Mouse (Mus musculus): ENCODE data around the gene BC005537.

DNA sequence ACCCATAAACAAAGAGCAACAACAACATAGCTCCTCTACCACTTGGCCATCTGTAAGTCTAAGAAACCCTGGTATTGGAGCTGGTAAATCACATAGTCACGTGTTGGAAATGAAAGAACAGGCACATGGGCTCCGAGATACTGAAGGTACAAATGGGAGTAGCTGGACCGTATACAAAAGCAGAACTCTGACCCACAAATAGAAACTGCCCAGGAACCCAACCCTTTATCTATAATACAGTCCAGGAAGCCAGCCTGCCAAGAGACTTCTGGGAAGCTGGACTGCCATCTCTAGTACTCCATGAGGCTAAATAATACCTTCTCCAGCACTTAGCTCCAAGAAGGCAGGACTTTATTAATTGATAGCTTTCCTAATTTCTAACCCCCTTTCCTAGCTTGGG, 51.1 kb downstream of the BC005537 start:
- TF ChIP-seq CTCF (IDR thresholded peaks at IDR 0.05; ENCODE audit: low read depth) (no peak), EP300 (IDR thresholded peaks at IDR 0.05; ENCODE audit: low read depth) (no peak)
